Mouse (Mus musculus): ENCODE results near the gene Xpc. TPM values are rescaled to one million over a fixed set of nuclear protein-coding genes. Genes with fewer than 3 reads are reported as not detected.

The Xpc gene
- polyA plus RNA-seq (2012; rRNA removed), result 12.5 and 13.6 TPM in 2 replicates

GRCm38 (mm10) chr6:91515545-91516449, at the start of gene Xpc, which contains the start of gene Lsm3:
TSS of gene Xpc (minus strand) at chr6:91515888.
TSS of gene Lsm3 (plus strand) at chr6:91515928.
- TF ChIP-seq CTCF (IDR thresholded peaks at IDR 0.05; ENCODE audit: extremely low read depth, insufficient read depth, low read length), result no peak
- peak; percentile 41; the same call in 1 of the 2 replicates for TF ChIP-seq POLR2A (IDR thresholded peaks at IDR 0.05; ENCODE audit: extremely low read depth, insufficient read depth, low read length)
- peak within 1 kb of the TSS; percentile 70 for H3K4me3 ChIP-seq (ENCODE audit: insufficient read depth, low read length)
- H3K4me1 ChIP-seq (ENCODE audit: control insufficient read depth, insufficient read depth, low read length), result peaks cover 8% of the 10 kb centered on the region; the same call in 1 of the 2 replicates
- H3K27ac ChIP-seq (ENCODE audit: insufficient read depth, low read length), result no peak within 1 kb of the TSS

GRCm38 (mm10) chr6:91563031-91563430, 47.3 kb upstream of the Xpc start:
- Histone ChIP-seq H3K4me3 (ENCODE audit: insufficient read depth, low read length) (no peak overlapping the region), H3K27ac (ENCODE audit: insufficient read depth, low read length) (no peak overlapping the region), H3K4me1 (ENCODE audit: control insufficient read depth, insufficient read depth, low read length) (no peaks in the 10 kb centered on the region)
- TF ChIP-seq POLR2A (IDR thresholded peaks at IDR 0.05; ENCODE audit: extremely low read depth, insufficient read depth, low read length) (no peak), CTCF (IDR thresholded peaks at IDR 0.05; ENCODE audit: extremely low read depth, insufficient read depth, low read length) (no peak)

DNA sequence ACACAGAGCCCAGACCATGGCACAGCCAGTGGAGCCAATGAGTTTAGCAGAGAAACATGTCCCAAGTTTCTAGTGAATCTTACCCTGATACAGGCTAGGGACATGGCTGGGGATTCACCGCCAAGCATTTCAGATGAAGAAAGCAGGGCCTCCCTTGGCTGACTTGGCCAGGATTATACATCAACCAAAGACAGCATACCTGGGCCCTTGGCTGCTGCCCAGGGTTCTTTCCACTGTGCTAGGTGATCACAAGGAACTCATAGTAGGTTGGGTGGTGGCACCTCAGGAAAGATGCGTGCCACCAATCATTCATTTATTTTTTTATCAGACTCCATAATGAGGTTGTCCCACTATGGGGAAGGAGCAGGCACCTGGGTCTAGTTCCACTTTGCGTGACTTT, 44.5 kb upstream of the Xpc start:
- Histone ChIP-seq H3K27ac (ENCODE audit: insufficient read depth, low read length) (no peak overlapping the region), H3K4me3 (ENCODE audit: insufficient read depth, low read length) (no peak overlapping the region), H3K4me1 (ENCODE audit: control insufficient read depth, insufficient read depth, low read length) (no peaks in the 10 kb centered on the region)
- TF ChIP-seq CTCF (IDR thresholded peaks at IDR 0.05; ENCODE audit: extremely low read depth, insufficient read depth, low read length) (no peak), POLR2A (IDR thresholded peaks at IDR 0.05; ENCODE audit: extremely low read depth, insufficient read depth, low read length) (no peak)

- no peak for TF ChIP-seq CTCF (IDR thresholded peaks at IDR 0.05; ENCODE audit: extremely low read depth, insufficient read depth, low read length)
- TF ChIP-seq POLR2A (IDR thresholded peaks at IDR 0.05; ENCODE audit: extremely low read depth, insufficient read depth, low read length), result no peak
- Histone ChIP-seq H3K4me1 (ENCODE audit: control insufficient read depth, insufficient read depth, low read length) (no peaks in the 10 kb centered on the region), H3K4me3 (ENCODE audit: insufficient read depth, low read length) (no peak overlapping the region), H3K27ac (ENCODE audit: insufficient read depth, low read length) (no peak overlapping the region)
Observed at GRCm38 (mm10) chr6:91559371-91559770, 43.7 kb upstream of the Xpc start.

DNA sequence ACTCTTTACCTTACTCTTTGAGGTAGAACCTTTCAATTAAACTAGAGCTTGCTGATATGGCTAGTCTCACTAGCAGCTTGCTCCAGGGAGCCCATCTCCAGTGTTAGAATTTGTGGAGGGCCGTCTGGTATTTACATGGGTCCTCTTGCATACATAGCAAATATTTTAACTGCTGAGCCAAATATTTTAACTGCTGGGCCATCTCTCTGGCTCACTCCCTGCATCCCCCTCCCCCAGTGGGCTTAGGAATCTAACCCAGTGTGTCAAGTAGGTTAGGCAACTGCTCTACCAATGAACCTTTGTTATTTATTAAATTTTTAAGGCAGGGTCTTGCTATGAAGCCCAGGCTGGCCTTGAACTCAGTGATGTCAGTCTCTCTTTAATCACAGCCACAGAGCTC, 42.9 kb upstream of the Xpc start:
- Histone ChIP-seq H3K4me1 (ENCODE audit: control insufficient read depth, insufficient read depth, low read length) (no peaks in the 10 kb centered on the region), H3K4me3 (ENCODE audit: insufficient read depth, low read length) (no peak overlapping the region), H3K27ac (ENCODE audit: insufficient read depth, low read length) (no peak overlapping the region)
- TF ChIP-seq CTCF (IDR thresholded peaks at IDR 0.05; ENCODE audit: extremely low read depth, insufficient read depth, low read length) (no peak), POLR2A (IDR thresholded peaks at IDR 0.05; ENCODE audit: extremely low read depth, insufficient read depth, low read length) (no peak)

DNA sequence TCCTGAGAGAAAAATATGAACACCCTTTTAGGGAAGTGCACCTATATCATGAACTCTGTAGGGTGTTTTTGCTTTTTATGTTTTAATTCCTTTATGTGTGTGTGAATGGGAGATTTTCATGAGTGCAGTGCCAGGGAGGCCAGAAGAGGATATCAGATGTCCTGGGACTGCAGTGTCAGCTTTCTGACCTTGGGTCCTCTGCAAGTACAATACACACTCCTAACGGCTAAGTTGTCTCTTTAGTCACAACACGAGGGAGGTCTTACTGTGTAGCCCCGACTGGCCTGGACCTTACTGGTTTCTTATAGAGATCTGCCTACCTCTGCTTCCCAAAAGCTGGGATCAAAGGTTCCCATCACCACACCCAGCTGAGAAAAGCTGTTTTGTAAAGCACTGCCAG, 37.0 kb upstream of the Xpc start:
- no peaks in the 10 kb centered on the region for H3K4me1 ChIP-seq (ENCODE audit: control insufficient read depth, insufficient read depth, low read length)
- no peak overlapping the region for H3K27ac ChIP-seq (ENCODE audit: insufficient read depth, low read length)
- TF ChIP-seq POLR2A (IDR thresholded peaks at IDR 0.05; ENCODE audit: extremely low read depth, insufficient read depth, low read length) (no peak), CTCF (IDR thresholded peaks at IDR 0.05; ENCODE audit: extremely low read depth, insufficient read depth, low read length) (no peak)
- no peak overlapping the region for H3K4me3 ChIP-seq (ENCODE audit: insufficient read depth, low read length)

DNA sequence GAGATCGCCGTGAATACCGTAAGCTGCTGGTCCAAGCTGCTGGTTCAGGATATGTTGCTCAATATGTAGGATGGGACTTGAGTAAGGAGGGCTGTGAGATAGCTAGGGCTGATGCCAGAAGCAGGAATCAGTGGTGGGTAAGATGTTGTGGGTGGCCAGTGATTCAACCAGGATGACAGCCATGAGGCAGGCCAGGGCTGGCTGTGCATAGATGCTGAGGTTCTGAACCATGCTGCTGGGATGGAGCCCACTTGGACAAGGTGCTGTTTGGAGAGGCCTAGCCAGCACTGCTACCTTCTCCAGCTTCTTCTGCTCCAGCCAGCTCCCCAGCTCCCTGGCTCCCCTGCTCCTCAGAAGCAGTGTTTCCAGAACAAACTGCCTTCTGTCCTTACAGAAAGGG, 36.0 kb upstream of the Xpc start:
- no peak overlapping the region for H3K4me3 ChIP-seq (ENCODE audit: insufficient read depth, low read length)
- no peak for TF ChIP-seq CTCF (IDR thresholded peaks at IDR 0.05; ENCODE audit: extremely low read depth, insufficient read depth, low read length)
- TF ChIP-seq POLR2A (IDR thresholded peaks at IDR 0.05; ENCODE audit: extremely low read depth, insufficient read depth, low read length), result no peak
- no peaks in the 10 kb centered on the region for H3K4me1 ChIP-seq (ENCODE audit: control insufficient read depth, insufficient read depth, low read length)
- no peak overlapping the region for H3K27ac ChIP-seq (ENCODE audit: insufficient read depth, low read length)

- TF ChIP-seq POLR2A (IDR thresholded peaks at IDR 0.05; ENCODE audit: extremely low read depth, insufficient read depth, low read length) (no peak), CTCF (IDR thresholded peaks at IDR 0.05; ENCODE audit: extremely low read depth, insufficient read depth, low read length) (no peak)
- no peak overlapping the region for H3K27ac ChIP-seq (ENCODE audit: insufficient read depth, low read length)
- H3K4me3 ChIP-seq (ENCODE audit: insufficient read depth, low read length), result no peak overlapping the region
- H3K4me1 ChIP-seq (ENCODE audit: control insufficient read depth, insufficient read depth, low read length), result no peaks in the 10 kb centered on the region
Observed at GRCm38 (mm10) chr6:91549621-91550020, 33.9 kb upstream of the Xpc start.

DNA sequence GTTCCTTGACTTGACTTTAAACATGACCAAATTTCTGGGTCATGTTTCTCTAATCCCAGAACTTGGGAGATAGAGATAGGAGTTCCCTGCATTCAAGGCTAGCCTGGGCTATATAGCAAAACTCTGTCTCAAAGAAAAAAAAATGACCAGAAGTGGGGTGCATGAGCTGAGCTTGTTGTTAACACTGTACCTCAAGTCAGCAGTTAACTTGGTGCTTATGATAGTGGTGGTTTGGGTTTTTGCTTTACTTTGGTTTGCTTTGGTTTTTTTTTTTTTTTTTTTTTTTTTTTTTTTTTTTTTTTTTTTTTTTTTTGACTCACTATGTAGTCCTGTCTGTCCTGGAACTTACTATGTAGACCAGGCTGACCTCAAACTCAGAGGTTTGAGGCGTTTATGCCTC, 31.6 kb upstream of the Xpc start:
- no peak overlapping the region for H3K27ac ChIP-seq (ENCODE audit: insufficient read depth, low read length)
- TF ChIP-seq CTCF (IDR thresholded peaks at IDR 0.05; ENCODE audit: extremely low read depth, insufficient read depth, low read length), result no peak
- TF ChIP-seq POLR2A (IDR thresholded peaks at IDR 0.05; ENCODE audit: extremely low read depth, insufficient read depth, low read length), result no peak
- no peaks in the 10 kb centered on the region for H3K4me1 ChIP-seq (ENCODE audit: control insufficient read depth, insufficient read depth, low read length)
- no peak overlapping the region for H3K4me3 ChIP-seq (ENCODE audit: insufficient read depth, low read length)
